Mouse (Mus musculus): ENCODE results near the gene Ifitm2. TPM values are rescaled to one million over a fixed set of nuclear protein-coding genes. Genes with fewer than 3 reads are reported as not detected.
A peak's percentile ranks its signal among the peaks of the same experiment; 100 is the strongest.
"Not testable (repeated sequence)": the region's sequence is repeated elsewhere in the genome, so short reads cannot be mapped to it uniquely, and the experiment has no call there.

Gene Ifitm2
- polyA plus RNA-seq, 1 experiment from 2014 or later: 458 TPM

DNA sequence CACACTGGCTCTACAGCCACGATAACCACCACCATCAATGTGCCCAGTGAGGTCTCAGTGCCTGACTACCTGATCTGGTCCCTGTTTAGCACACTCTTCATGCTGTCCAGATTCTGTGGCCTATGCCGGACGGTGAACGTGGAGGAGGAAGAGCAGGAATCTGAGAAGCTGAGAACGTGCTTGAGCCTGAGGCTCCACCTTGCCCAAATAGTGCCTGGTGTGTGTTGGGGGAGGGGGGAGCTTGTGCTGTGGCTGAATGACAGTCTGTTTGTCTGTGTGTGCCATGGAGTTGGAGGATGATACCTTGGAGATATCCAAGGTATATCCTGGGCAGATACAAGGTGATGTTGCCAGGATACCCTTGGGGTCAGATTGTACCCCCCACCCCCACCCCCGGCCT, 34.4 kb upstream of the Ifitm2 start:
- Histone ChIP-seq H3K4me2 (ENCODE audit: low read depth, low read length) (no peak overlapping the region), H3K27me3 (ENCODE audit: control insufficient read depth, insufficient read depth, low read depth, low read length) (no peaks in the 10 kb centered on the region), H3K4me3 (ENCODE audit: low read depth, low read length) (no peak overlapping the region), H3K4me1 (ENCODE audit: control insufficient read depth, low read depth, low read length) (peaks cover 2% of the 10 kb centered on the region), H3K9ac (ENCODE audit: low read depth, low read length) (no peak overlapping the region), H3K36me3 (ENCODE audit: control insufficient read depth, insufficient read depth) (no peaks in the 10 kb centered on the region), H3K27ac (ENCODE audit: low read length) (no peak overlapping the region), H3K9me3 (replicated peaks; ENCODE audit: control insufficient read depth, low read length) (no peaks in the 10 kb centered on the region)
- WGBS (ENCODE audit: insufficient replicate concordance): 31% methylated on average over 6 of the region's 6 CpGs
- ATAC-seq (ENCODE audit: low read depth): no peak; the same call in 1 of the 2 replicates

DNA sequence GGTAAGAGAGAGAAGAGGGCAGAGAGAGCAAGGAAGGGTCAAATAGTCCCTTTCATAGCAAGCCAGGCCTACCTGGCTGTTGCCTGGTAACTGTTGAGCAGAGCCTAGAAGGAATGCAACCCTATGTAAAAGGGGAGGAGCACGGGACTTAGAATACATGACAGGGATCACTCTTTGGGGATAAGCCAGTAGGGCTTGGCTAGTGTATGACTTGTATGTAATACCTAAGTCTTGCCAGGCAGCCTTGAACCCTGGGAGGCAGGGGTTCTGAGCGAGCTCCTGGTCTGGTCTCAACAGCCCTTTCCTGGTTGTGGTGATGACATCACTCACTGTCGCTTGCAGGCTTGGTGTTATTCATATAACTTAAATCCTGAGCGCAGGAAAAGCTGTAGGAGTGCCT, 33.2 kb upstream of the Ifitm2 start:
- peaks cover 2% of the 10 kb centered on the region for H3K4me1 ChIP-seq (ENCODE audit: control insufficient read depth, low read depth, low read length)
- H3K27me3 ChIP-seq (ENCODE audit: control insufficient read depth, insufficient read depth, low read depth, low read length): no peaks in the 10 kb centered on the region
- no peak overlapping the region for H3K4me2 ChIP-seq (ENCODE audit: low read depth, low read length)
- no peak overlapping the region for H3K4me3 ChIP-seq (ENCODE audit: low read depth, low read length)
- no peak overlapping the region for H3K9ac ChIP-seq (ENCODE audit: low read depth, low read length)
- H3K27ac ChIP-seq (ENCODE audit: low read length): no peak overlapping the region
- H3K9me3 ChIP-seq (replicated peaks; ENCODE audit: control insufficient read depth, low read length): no peaks in the 10 kb centered on the region
- WGBS (ENCODE audit: insufficient replicate concordance): 49% methylated on average over 4 of the region's 4 CpGs
- ATAC-seq (ENCODE audit: low read depth): no peak
- H3K36me3 ChIP-seq (ENCODE audit: control insufficient read depth, insufficient read depth): no peaks in the 10 kb centered on the region

DNA sequence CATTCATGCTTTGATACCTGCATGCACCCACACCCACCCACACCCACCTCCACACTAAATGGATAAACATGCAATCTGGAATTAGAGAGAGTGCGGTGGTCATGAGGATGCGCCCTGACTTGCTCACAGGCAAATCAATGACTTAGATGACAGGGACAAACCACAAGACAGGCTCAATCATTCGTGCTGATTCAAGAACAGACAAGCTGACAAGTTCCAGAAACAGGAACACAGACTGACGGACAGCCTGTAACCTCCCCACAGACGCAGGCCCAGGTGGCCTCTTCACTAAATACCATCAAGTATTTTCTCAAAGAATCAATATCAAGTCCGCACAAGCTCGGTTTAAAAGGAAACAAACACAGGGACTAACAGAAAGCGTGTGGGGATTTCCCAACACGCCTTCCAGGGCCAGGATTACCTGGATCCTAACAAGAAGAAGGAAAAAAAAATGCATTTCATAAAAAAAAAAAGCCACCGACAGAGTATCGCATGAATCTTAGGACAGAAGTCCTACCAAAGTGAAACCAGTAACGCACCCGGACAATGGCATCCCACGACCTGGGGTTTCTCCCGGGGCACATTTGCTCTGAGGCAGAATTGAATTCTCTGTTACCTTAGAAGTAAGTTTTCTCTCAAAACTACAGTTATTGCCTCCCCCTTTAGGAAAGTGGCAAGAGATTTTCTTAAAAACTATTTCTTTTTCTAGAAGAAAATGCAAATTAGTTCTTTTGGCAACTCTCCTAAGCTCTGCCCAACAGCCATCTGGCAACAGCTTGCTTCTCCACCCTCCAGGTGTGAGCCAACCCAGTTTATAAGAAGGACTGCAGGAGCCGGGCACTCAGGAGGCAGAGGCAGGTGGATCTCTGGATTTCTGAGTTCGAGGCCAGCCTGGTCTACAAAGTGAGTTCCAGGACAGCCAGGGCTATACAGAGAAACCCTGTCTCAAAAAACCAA, 31.7 kb upstream of the Ifitm2 start:
- no peak for ATAC-seq (ENCODE audit: low read depth)

DNA sequence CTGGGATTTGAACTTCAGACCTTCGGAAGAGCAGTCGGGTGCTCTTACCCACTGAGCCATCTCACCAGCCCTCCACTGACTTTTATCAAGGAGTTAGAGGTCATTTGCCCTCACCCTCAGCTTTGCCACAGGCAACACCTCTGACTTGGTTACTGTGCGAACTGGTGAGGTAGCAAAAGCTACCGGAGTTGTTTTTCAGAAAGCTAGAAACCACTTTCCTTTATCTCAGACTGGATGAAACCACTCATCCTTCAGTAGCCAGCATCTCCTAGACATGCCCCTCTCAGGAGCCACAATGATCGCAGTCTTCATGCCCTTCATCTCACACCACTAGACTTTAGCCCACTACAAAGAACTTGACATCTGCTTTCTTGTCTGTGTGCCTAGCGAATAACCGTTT, 27.2 kb upstream of the Ifitm2 start:
- Histone ChIP-seq H3K4me1 (ENCODE audit: control insufficient read depth, low read depth, low read length) (no peaks in the 10 kb centered on the region; the same call in 1 of the 2 replicates), H3K27me3 (ENCODE audit: control insufficient read depth, insufficient read depth, low read depth, low read length) (no peaks in the 10 kb centered on the region), H3K9ac (ENCODE audit: low read depth, low read length) (no peak overlapping the region), H3K36me3 (ENCODE audit: control insufficient read depth, insufficient read depth) (no peaks in the 10 kb centered on the region), H3K4me2 (ENCODE audit: low read depth, low read length) (no peak overlapping the region), H3K9me3 (replicated peaks; ENCODE audit: control insufficient read depth, low read length) (no peaks in the 10 kb centered on the region), H3K27ac (ENCODE audit: low read length) (no peak overlapping the region), H3K4me3 (ENCODE audit: low read depth, low read length) (no peak overlapping the region)
- WGBS (ENCODE audit: insufficient replicate concordance): 42% methylated on average over 7 of the region's 7 CpGs
- no peak for ATAC-seq (ENCODE audit: low read depth)

More for the DNA sequence above, 31.7 kb upstream of the Ifitm2 start:
- no peaks in the 10 kb centered on the region for H3K27me3 ChIP-seq (ENCODE audit: control insufficient read depth, insufficient read depth, low read depth, low read length)
- H3K9me3 ChIP-seq (replicated peaks; ENCODE audit: control insufficient read depth, low read length): no peaks in the 10 kb centered on the region
- H3K27ac ChIP-seq (ENCODE audit: low read length): no peak overlapping the region
- H3K4me3 ChIP-seq (ENCODE audit: low read depth, low read length): no peak overlapping the region
- no peak overlapping the region for H3K4me2 ChIP-seq (ENCODE audit: low read depth, low read length)
- WGBS (ENCODE audit: insufficient replicate concordance): 52% methylated on average over 17 of the region's 17 CpGs
- no peaks in the 10 kb centered on the region for H3K36me3 ChIP-seq (ENCODE audit: control insufficient read depth, insufficient read depth)
- H3K9ac ChIP-seq (ENCODE audit: low read depth, low read length): no peak overlapping the region
- H3K4me1 ChIP-seq (ENCODE audit: control insufficient read depth, low read depth, low read length): peaks cover 2% of the 10 kb centered on the region

DNA sequence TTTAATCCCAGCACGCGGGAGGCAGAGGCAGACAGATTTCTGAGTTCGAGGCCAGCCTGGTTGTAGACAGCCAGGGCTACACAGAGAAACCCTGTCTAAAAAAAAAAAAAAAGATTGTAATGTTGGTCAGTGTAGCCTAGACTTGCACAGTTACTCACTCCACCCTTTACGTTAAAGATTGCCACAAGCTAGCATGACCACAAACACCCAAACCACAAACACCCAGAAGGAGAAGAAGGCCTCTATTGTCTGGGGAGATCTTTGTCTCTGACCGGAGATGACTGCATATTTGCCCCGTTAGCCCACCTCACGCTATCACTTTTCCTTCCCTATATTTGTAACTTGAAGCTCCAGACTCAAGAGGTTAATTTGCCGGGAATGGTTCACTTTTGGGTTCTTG, 25.9 kb upstream of the Ifitm2 start:
- Histone ChIP-seq H3K36me3 (ENCODE audit: control insufficient read depth, insufficient read depth) (no peaks in the 10 kb centered on the region), H3K4me2 (ENCODE audit: low read depth, low read length) (no peak overlapping the region), H3K27me3 (ENCODE audit: control insufficient read depth, insufficient read depth, low read depth, low read length) (no peaks in the 10 kb centered on the region), H3K4me1 (ENCODE audit: control insufficient read depth, low read depth, low read length) (no peaks in the 10 kb centered on the region), H3K4me3 (ENCODE audit: low read depth, low read length) (no peak overlapping the region), H3K9ac (ENCODE audit: low read depth, low read length) (no peak overlapping the region), H3K9me3 (replicated peaks; ENCODE audit: control insufficient read depth, low read length) (no peaks in the 10 kb centered on the region), H3K27ac (ENCODE audit: low read length) (no peak overlapping the region)
- 25% methylated on average over 8 of the region's 8 CpGs for WGBS (ENCODE audit: insufficient replicate concordance)
- ATAC-seq (ENCODE audit: low read depth): 0 out of 2 replicates have a peak, but pooled peaks have one; percentile 35

DNA sequence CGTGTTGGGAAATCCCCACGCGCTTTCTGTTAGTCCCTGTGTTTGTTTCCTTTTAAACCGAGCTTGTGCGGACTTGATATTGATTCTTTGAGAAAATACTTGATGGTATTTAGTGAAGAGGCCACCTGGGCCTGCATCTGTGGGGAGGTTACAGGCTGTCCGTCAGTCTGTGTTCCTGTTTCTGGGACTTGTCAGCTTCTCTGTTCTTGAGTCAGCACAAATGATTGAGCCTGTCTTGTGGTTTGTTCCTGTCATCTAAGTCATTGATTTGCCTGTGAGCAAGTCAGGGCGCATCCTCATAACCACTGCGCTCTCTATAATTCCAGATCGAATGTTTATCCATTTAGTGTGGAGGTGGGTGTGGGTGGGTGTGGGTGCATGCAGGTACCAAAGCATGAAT, 20.9 kb upstream of the Ifitm2 start:
- H3K4me3 ChIP-seq (ENCODE audit: low read depth, low read length); H3K27ac ChIP-seq (ENCODE audit: low read length); H3K4me2 ChIP-seq (ENCODE audit: low read depth, low read length); H3K4me1 ChIP-seq (ENCODE audit: control insufficient read depth, low read depth, low read length); H3K9ac ChIP-seq (ENCODE audit: low read depth, low read length); ATAC-seq (ENCODE audit: low read depth); H3K36me3 ChIP-seq (ENCODE audit: control insufficient read depth, insufficient read depth); H3K9me3 ChIP-seq (replicated peaks; ENCODE audit: control insufficient read depth, low read length); H3K27me3 ChIP-seq (ENCODE audit: control insufficient read depth, insufficient read depth, low read depth, low read length): not testable (repeated sequence)
- WGBS (ENCODE audit: insufficient replicate concordance): 52% methylated on average over 9 of the region's 9 CpGs

DNA sequence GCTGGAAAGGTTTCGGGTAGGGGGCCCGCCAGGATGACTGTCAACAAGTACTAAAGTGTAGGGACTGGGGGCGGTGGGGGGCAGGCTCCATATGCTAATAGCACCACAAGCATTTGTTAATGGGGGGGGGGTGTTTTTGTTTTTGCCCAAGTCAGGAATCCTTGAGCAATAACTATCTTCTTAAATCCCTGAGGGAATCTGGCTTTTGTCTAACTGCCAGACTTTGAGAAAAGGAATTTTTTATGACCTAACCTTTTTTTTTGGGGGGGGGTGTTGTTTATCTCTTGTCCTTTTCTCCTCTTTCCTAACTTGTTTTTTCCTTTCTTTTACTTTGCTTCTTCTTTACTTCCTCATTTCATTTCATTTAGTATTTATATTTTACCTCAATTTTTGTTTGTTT, 19.7 kb upstream of the Ifitm2 start:
- H3K4me1 ChIP-seq (ENCODE audit: control insufficient read depth, low read depth, low read length): no peaks in the 10 kb centered on the region; the same call in 1 of the 2 replicates
- H3K4me3 ChIP-seq (ENCODE audit: low read depth, low read length): no peak overlapping the region
- H3K9me3 ChIP-seq (replicated peaks; ENCODE audit: control insufficient read depth, low read length): no peaks in the 10 kb centered on the region
- H3K4me2 ChIP-seq (ENCODE audit: low read depth, low read length): no peak overlapping the region
- ATAC-seq (ENCODE audit: low read depth): no peak
- H3K27me3 ChIP-seq (ENCODE audit: control insufficient read depth, insufficient read depth, low read depth, low read length): no peaks in the 10 kb centered on the region
- H3K36me3 ChIP-seq (ENCODE audit: control insufficient read depth, insufficient read depth): no peaks in the 10 kb centered on the region
- 48% methylated on average over 3 of the region's 3 CpGs for WGBS (ENCODE audit: insufficient replicate concordance)
- H3K9ac ChIP-seq (ENCODE audit: low read depth, low read length): no peak overlapping the region
- no peak overlapping the region for H3K27ac ChIP-seq (ENCODE audit: low read length)

DNA sequence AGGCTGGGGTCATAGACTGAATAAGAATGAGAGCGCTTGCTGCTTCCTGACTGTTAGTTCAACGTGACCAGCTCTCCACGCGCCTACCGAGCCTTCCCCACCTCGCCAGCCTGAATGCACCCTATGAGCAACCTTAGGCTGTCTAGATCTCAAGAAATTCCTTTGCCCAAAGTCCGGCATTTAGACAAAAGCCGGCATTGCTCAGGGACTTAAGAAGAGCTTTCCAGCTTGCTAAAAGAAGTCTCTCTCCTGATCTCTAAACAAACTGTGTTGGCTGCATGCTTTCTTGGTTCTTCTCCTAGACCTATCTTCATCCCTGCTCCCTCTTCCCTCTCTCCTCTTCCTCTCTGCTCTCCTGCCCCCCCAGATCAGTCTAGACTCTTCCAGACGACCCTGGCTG, 19.2 kb upstream of the Ifitm2 start:
- H3K27ac ChIP-seq (ENCODE audit: low read length): no peak overlapping the region
- WGBS (ENCODE audit: insufficient replicate concordance): 22% methylated on average over 9 of the region's 9 CpGs
- no peak for ATAC-seq (ENCODE audit: low read depth)

DNA sequence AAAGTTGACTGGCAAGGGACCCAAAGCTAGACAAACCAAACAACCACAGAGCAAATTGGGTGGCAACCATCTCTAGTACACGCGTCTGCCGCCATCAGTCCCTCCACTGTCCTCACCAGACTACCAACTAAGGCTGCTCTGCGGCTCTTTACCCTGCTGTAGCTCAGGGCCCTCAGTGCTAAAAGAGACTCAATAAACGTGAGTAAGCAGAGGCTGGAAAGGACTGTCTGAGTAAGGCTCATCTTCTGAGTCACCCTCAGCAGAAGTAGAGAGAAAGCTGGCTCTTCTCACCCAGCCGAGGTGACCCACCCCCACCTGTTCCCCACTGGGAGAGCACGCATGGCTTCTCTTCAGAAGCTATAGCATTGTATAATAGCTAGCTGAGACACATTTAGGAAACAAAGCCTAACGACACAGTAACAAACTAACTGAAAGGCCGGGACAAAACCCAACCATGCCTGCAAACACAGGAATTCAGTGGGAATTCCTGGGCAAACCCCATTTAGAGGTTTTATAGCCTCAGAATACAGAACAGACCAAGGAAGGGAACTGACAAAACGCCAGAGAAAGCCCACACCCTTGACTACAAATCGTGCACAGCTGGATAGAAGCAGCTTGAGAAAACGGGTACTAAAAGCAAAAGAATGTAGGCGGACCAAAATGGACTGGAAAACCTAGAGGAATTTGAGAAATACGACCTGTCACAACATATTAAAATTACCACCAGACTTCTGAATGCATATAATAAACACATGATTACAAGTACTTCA, 17.8 kb upstream of the Ifitm2 start:
- H3K4me1 ChIP-seq (ENCODE audit: control insufficient read depth, low read depth, low read length): no peaks in the 10 kb centered on the region; the same call in 1 of the 2 replicates
- no peaks in the 10 kb centered on the region for H3K9me3 ChIP-seq (replicated peaks; ENCODE audit: control insufficient read depth, low read length)
- 50% methylated on average over 14 of the region's 14 CpGs for WGBS (ENCODE audit: insufficient replicate concordance)
- no peaks in the 10 kb centered on the region for H3K36me3 ChIP-seq (ENCODE audit: control insufficient read depth, insufficient read depth)
- no peak overlapping the region for H3K9ac ChIP-seq (ENCODE audit: low read depth, low read length)
- no peak overlapping the region for H3K4me2 ChIP-seq (ENCODE audit: low read depth, low read length)
- no peaks in the 10 kb centered on the region for H3K27me3 ChIP-seq (ENCODE audit: control insufficient read depth, insufficient read depth, low read depth, low read length)
- H3K27ac ChIP-seq (ENCODE audit: low read length): no peak overlapping the region
- H3K4me3 ChIP-seq (ENCODE audit: low read depth, low read length): no peak overlapping the region
- ATAC-seq (ENCODE audit: low read depth): no peak

More for the DNA sequence above, 19.2 kb upstream of the Ifitm2 start:
- H3K4me3 ChIP-seq (ENCODE audit: low read depth, low read length): no peak overlapping the region
- H3K9me3 ChIP-seq (replicated peaks; ENCODE audit: control insufficient read depth, low read length): no peaks in the 10 kb centered on the region
- no peak overlapping the region for H3K4me2 ChIP-seq (ENCODE audit: low read depth, low read length)
- no peaks in the 10 kb centered on the region for H3K36me3 ChIP-seq (ENCODE audit: control insufficient read depth, insufficient read depth)
- no peak overlapping the region for H3K9ac ChIP-seq (ENCODE audit: low read depth, low read length)
- no peaks in the 10 kb centered on the region for H3K27me3 ChIP-seq (ENCODE audit: control insufficient read depth, insufficient read depth, low read depth, low read length)
- H3K4me1 ChIP-seq (ENCODE audit: control insufficient read depth, low read depth, low read length): no peaks in the 10 kb centered on the region; the same call in 1 of the 2 replicates
